Mouse (Mus musculus) heart, adult 2 months (tissue): Measurements from ENCODE around the gene Vmn1r210. TPM values are rescaled to one million over a fixed set of nuclear protein-coding genes. Genes with fewer than 3 reads are reported as not detected.
"Not testable (repeated sequence)": the region's sequence is repeated elsewhere in the genome, so short reads cannot be mapped to it uniquely, and the experiment has no call there.

ENCODE experiments used
- DNase-seq, 2 experiments: peaks; one replicate each; pipeline ENCODE4 v3.0.0; 2021
- H3K27ac ChIP-seq: fragments of 200-600 bp; 2 replicates; pipeline ENCODE4 v1.8.1; 2022
- H3K27me3 ChIP-seq: fragments of 200-500 bp; 2 replicates; pipeline ENCODE4 v1.6.1; 2012; ENCODE audit warnings: mild to moderate bottlenecking, low read length, inconsistent platforms, mixed read lengths; ENCODE audit not compliant: control insufficient read depth, insufficient read depth
- H3K36me3 ChIP-seq: fragments of 200-500 bp; 2 replicates; pipeline ENCODE4 v1.6.1; 2012; ENCODE audit warnings: low read length, inconsistent platforms; ENCODE audit not compliant: control insufficient read depth, insufficient read depth
- H3K4me1 ChIP-seq: fragments of 200-500 bp; 2 replicates; pipeline ENCODE4 v1.6.1; 2011; ENCODE audit warnings: low read length; ENCODE audit not compliant: control insufficient read depth, insufficient read depth
- H3K4me3 ChIP-seq: fragments of 200-600 bp; 2 replicates; pipeline ENCODE4 v1.8.1; 2022
- H3K79me2 ChIP-seq: fragments of 200-500 bp; replicated peaks from 2 replicates; pipeline ENCODE4 v1.6.1; 2012; ENCODE audit warnings: mild to moderate bottlenecking, inconsistent platforms, low read length, moderate library complexity, mixed read lengths; ENCODE audit not compliant: control insufficient read depth, insufficient read depth
- H3K9ac ChIP-seq: fragments of 200-500 bp; 2 replicates; pipeline ENCODE4 v1.6.1; 2012; ENCODE audit warnings: low read depth, mild to moderate bottlenecking, control low read depth, inconsistent platforms, low read length, mixed read lengths
- WGBS: fragments of 180-500 bp; shearing (Covaris S2); methylation state at CpG from one replicate; pipeline ENCODE4 v1.1.7; 2018; 5-methylcytosine and 5-hydroxymethylcytosine counted together
- intact Hi-C: fragments of 180-260 bp; cut with DNase I; formaldehyde crosslinking; loops from one replicate; pipeline ENCODE4 v1.15.1; 2025
- polyA plus RNA-seq: library from polyadenylated mRNA; depleted of rRNA; stranded (reverse); fragments of >200 nt; gene quantifications from 2 replicates; pipeline ENCODE4 v1.2.3, GENCODE M21; 2012; rRNA removed
- total RNA-seq, 2 experiments: library from RNA; stranded (reverse); gene quantifications; 2 replicates each; pipeline ENCODE4 v1.2.3; 2021

Gene Vmn1r210
- total and polyA plus RNA-seq, 3 experiments = not detected

DNA sequence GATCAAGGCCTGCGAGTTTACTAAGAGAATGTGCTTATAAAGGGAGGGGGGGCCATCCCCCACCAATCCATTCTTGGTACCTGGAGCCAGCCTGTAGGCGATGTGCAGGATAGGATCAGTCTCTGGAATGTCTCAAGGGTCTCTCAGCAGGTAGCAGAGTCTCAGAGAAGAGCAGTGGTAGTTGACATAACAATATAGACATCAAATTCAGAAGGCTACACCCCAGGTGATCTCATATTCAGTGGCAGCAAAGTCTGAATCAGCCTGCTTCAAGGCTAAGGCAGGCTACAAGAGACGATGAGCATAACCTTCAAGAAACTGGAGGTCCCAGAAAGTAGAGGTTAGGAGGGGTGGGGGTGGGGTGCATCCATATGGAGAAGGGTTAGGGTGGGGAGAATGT lies 43.1 kb downstream of the Vmn1r210 start:
- WGBS = 70% methylated on average over 3 of the region's 3 CpGs
- H3K9ac ChIP-seq, H3K4me1 ChIP-seq, DNase-seq, H3K27ac ChIP-seq, H3K79me2 ChIP-seq, intact Hi-C loops, H3K27me3 ChIP-seq, H3K4me3 ChIP-seq, H3K36me3 ChIP-seq: not testable (repeated sequence)

DNA sequence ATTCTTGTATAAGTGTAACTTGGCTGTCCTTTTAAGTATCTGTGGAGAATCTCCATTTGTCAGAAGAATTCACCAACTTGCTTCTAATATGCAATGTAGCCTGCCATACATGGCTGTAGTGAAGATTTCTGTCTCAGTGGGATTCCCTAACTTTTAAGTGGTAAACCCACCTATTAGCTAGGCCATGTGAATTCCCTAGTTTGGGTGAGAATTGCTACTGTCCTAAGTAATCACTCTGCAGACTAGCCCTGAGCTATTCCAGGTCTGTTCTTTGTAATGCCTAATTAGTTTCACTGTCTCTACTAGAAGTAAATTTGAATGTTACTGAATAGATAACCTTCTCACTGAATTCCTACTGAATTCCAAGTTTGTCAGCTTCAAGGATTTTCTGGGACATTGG lies 47.0 kb downstream of the Vmn1r210 start:
- H3K9ac ChIP-seq, H3K79me2 ChIP-seq, H3K36me3 ChIP-seq, H3K4me3 ChIP-seq, H3K27me3 ChIP-seq, H3K27ac ChIP-seq, H3K4me1 ChIP-seq, intact Hi-C loops, DNase-seq: not testable (repeated sequence)

DNA sequence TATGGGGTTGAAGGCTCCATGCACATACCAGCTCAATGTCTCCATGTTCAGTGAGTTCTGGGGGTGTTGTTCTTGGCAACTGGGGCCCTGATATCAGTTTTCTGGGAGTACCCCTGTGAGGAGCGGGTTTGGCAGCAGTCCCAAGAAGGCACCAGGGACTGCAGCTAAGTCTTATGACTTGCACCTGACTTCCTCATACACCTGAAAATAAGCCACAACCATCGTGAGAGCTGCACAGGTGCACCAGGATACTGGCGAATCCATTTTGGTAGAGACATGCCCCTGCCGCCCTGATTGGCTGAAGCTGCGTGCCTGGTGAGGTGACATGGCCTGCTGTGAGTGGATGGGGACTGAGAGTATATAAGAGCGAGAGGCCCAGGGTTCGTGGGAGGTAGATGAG lies 53.8 kb downstream of the Vmn1r210 start, which contains the start of gene Vmn1r208:
Gene Vmn1r208, minus strand, starts transcription at position 101 of the 400 bp plus-strand sequence.
- H3K9ac ChIP-seq, DNase-seq, H3K4me3 ChIP-seq, H3K27me3 ChIP-seq, H3K79me2 ChIP-seq, H3K36me3 ChIP-seq, intact Hi-C loops, H3K27ac ChIP-seq, H3K4me1 ChIP-seq: not testable (repeated sequence)
- WGBS = no CpG with 5 or more reads among the region's 7 CpGs

Other genes starting within 250 kb of the Vmn1r210 start
- not detected for gene Vmn1r205, start 238.3 kb downstream of the Vmn1r210 start, total RNA-seq
- gene Vmn1r205, start 238.3 kb downstream of the Vmn1r210 start, polyA plus RNA-seq = not detected in 2 replicates
- not detected for gene Vmn1r206, start 207.1 kb downstream of the Vmn1r210 start, total RNA-seq
- gene Vmn1r206, start 207.1 kb downstream of the Vmn1r210 start, polyA plus RNA-seq = not detected in 2 replicates
- not detected for gene Vmn1r207-ps, start 101.7 kb downstream of the Vmn1r210 start, total RNA-seq
- not detected in 2 replicates for gene Vmn1r207-ps, start 101.7 kb downstream of the Vmn1r210 start, polyA plus RNA-seq
- not detected for gene Vmn1r208, start 53.9 kb downstream of the Vmn1r210 start, total RNA-seq
- gene Vmn1r208, start 53.9 kb downstream of the Vmn1r210 start, polyA plus RNA-seq = not detected in 2 replicates
- gene Vmn1r209, start 21.7 kb downstream of the Vmn1r210 start, total RNA-seq = not detected
- gene Vmn1r209, start 21.7 kb downstream of the Vmn1r210 start, polyA plus RNA-seq = not detected in 2 replicates
- not detected for gene Vmn1r211, start 26.2 kb upstream of the Vmn1r210 start, total RNA-seq
- not detected in 2 replicates for gene Vmn1r211, start 26.2 kb upstream of the Vmn1r210 start, polyA plus RNA-seq
- not detected for gene Vmn1r212, start 52.9 kb upstream of the Vmn1r210 start, total RNA-seq
- gene Vmn1r212, start 52.9 kb upstream of the Vmn1r210 start, polyA plus RNA-seq = not detected in 2 replicates
- not detected for gene Vmn1r213, start 176.3 kb upstream of the Vmn1r210 start, total RNA-seq
- not detected in 2 replicates for gene Vmn1r213, start 176.3 kb upstream of the Vmn1r210 start, polyA plus RNA-seq
- gene Vmn1r214, start 199.1 kb upstream of the Vmn1r210 start, total RNA-seq = not detected
- not detected in 2 replicates for gene Vmn1r214, start 199.1 kb upstream of the Vmn1r210 start, polyA plus RNA-seq
- not detected for gene Vmn1r215, start 236.7 kb upstream of the Vmn1r210 start, total RNA-seq
- not detected in 2 replicates for gene Vmn1r215, start 236.7 kb upstream of the Vmn1r210 start, polyA plus RNA-seq